Mouse (Mus musculus) small intestine, adult 2 months (tissue): ENCODE measurements around the gene Mgea5.

Experiments used
- CTCF ChIP-seq: fragments of 200-500 bp; IDR thresholded peaks from 2 replicates; pipeline ENCODE4 v1.5.1; 2012; ENCODE audit warnings: low read depth, mild to moderate bottlenecking, control low read depth, inconsistent platforms, low read length, moderate library complexity, mixed read lengths; ENCODE audit not compliant: insufficient replicate concordance, insufficient read length; ENCODE audit errors: extremely low read depth
- POLR2A ChIP-seq: fragments of 200-500 bp; IDR thresholded peaks from 2 replicates; pipeline ENCODE4 v1.6.1; 2012; ENCODE audit warnings: low read depth, mild to moderate bottlenecking, control low read depth, inconsistent platforms, low read length, moderate library complexity

DNA sequence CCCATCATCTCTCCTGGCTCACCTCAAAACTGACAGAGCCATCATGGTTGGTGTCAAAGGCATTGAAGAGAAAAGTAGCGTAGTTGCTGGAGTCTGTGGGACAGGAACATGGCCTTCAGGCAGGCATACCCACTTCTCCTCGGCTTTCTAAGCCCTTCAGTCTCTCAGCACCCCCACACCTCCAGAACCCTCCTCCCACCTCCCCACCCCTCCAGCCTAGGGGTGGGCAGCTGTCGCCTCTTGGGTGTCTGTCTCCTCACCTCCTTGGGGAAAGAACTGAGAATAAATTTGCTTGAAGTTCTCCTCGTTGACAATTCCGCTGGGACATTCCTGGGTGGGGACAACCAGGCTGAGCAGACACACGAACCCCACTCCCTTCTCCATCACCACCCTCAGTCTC, 11.1 kb upstream of the Mgea5 start:
- TF ChIP-seq CTCF, result no peak
- no peak for TF ChIP-seq POLR2A
